Comparison of ENCODE assay signal across 11 mouse cellular contexts in the genomic region with DNA sequence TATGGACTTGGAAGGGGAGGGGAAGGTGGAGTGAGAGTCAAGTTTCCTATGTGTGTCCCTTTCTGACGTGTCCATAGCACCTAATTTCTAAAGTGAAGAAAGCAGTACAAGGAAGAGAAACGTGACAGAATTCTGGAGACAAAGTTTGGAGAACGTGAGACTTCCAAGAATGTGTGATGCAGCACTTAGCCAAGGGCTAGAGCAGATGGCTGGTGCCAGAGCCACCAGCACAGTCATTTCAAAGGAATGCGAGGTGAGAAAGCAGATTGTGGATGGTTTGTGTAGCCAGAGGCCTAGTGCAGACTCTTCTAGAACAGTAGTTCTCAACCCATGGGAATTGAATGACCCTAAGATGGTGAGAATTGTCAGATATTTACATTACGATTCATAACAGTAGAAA.
"Had no signal": no experiment of that assay in that cellular context is flagged by ENCODE, and none has a peak within 500 bp of the region (broad histone marks: within the 10 kb centered on the region; RNA-seq: fewer than 3 reads in every experiment).

No protein-coding gene starts in this region.

- ATAC-seq: midbrain, embryonic 13.5 days; midbrain, embryonic 16.5 days had no signal

- DNase-seq: kidney, adult 18-20 months; kidney, adult 9 months; kidney, postnatal 14 days; liver, embryonic 13.5 days; lung, adult 2 months; retina, postnatal 1 day; spleen, adult 18-20 months; thymus, adult 18-20 months; thymus, postnatal 36 days had no signal
